Mouse (Mus musculus): ENCODE results near the gene Tnfsf9. TPM values are rescaled to one million over a fixed set of nuclear protein-coding genes. Genes with fewer than 3 reads are reported as not detected.
"Not testable (repeated sequence)": the region's sequence is repeated elsewhere in the genome, so short reads cannot be mapped to it uniquely, and the experiment has no call there.

Gene Tnfsf9
- polyA plus RNA-seq, 1 experiment: 8.8 TPM

DNA sequence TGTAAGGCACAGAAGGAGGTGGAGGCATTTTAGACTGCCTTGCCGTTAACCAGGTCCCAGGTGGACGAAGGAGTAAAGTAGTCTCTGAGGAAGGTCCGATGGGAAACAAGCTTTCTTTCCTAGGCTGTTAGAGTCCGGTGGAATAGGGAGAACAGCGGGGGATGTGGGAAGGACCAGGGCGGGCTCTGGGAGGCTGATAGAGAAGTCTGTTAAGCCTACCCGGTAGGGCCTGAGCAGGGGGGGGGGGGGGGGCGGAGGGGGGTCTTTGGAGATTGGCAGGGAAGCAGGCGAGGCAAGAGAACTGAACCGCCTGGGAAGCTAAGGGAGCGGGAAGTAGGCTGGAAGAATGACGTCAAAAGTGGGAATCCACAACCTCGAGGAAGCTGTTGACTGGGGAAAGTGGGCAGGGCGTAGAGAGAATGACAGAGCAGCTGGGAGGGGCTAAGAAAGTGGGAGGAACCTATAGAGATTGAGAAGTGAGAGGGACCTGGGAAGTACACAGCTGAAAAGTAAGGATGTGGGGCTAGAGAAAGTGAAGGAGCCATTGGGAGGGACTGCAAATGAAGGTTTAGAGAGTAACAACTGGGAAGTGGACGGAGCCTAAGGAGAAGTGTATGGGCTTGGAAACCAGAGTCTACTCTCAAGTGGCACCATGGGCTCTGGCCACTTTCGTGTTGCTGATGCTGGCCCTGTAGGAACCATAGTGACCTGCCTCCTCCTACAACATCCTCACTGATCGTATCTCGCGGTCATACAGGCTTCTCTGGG is 9.1 kb upstream of the Tnfsf9 start:
- no peak for DNase-seq (ENCODE audit: low spot score)

DNA sequence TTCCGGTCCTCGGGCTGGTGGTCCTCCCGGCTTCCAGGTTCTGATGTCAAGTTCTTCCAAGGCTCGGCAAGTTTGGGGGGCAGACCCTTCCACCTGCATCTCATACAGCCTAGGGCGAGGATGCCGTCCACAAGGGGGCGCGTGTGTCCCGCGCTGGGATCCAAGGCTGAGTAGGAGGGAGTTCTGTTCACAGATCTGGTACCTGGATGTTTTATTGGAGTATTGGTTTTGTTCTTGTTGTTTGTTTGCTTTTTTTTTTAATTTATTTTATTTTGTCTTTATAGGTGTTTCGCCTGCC is 8.6 kb upstream of the Tnfsf9 start:
- DNase-seq (ENCODE audit: low spot score): peak; percentile 73

DNA sequence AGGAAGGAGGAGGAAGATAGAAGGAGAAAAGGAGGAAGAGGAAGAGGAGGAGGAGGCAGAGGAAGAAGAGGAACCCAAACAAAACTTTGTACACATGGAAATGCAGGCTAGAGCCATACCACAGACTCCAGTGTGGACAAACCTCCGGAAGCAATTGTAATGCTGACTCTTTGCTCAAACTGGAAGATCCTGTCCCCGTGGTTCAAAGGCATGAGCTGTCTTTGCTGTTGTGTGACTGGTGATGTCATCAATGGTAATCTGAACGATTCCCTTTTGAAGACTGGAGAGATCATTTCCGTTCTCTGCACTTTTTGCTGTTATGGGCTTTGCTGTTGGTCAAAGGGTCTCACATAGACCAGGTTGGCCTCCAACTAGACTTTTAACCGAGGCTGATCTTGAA is 6.8 kb upstream of the Tnfsf9 start:
- DNase-seq (ENCODE audit: low spot score): no peak

DNA sequence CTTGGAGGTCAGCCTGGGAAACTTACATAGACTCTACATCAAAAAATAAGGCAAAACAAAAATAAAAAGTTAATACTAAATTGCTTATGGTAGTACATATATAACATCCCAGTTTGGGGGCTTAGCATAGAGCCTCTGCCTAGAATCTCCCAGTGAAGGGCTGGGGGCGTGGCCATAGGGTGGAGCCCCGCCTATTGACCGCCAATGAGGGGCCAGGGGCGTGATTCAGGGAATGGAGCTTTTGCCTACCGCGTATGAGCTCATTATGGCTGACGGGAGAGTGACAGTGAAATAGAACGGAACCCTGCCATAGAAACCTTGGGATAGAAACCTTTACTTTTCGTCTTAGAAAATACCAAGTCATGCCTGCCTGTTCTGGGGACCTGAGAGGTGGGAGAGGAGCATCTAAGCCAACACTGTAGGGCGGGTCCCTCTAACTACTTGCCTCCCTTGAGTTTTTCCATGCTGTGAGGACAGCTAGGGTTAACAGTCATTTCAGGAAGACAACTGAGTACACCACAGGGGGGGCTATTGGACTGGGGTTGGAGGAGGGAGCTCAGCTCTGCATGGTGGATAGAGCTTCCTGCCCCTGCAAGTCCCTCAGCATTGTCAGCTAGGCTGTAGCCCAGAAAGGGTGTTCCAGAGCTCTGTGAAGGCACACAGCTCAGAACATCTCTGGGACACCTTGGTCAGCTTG is 5.3 kb upstream of the Tnfsf9 start:
- no peak for DNase-seq (ENCODE audit: low spot score)

DNA sequence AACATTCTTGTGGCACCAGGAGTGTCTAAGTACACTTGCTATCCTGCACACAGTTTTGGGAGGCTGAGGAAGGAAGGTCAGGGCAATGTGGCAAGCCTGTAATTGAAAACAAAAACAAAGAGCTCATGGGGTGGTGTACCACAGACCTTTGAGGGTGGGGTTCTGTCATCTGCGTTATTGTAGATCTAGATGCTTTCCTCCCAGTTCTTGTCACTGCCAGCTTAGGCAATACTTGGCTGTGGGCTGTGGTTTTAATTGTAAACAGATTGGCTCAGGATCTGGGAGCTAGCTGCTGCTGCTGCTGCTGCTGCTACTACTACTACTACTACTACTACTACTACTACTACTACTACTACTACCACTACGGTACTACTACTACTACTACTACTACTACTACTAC is 2.8 kb upstream of the Tnfsf9 start:
- no peak for DNase-seq (ENCODE audit: low spot score)

DNA sequence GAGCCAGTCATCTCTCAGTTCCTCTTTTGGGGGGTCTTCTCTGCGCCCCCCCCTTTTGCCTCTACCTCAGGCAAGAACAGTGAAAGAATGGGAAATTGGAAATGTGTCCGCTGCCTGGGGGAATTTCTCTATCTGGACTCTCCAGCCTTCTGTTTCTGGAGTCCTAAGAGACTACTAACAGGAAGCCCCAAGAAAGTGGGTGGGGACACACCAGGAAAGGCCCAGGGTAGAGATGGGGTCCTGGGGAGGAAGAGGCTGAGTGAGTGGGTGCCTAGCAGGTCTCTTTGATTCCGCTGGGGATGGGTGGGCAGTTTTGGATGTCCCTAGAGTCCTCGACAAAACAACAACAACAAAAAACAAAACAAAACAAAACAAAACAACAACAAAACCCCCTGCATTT is 629 bp upstream of the Tnfsf9 start:
- no peak for DNase-seq (ENCODE audit: low spot score)

DNA sequence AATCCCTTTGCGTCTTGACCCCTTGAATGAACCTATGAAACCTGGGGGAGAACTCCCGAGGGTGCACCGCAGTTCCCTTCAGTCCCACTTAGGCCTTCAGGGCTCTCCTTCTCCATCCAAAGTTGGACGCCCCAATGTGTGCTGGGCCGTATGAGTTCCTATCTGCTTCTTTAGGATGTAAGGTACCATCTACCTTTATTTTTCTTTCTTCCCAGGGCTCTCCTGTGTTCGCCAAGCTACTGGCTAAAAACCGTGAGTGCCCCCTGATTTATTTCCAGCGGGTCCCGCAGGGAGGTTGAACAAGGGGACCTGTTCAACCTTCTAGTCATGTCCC is 877 bp downstream of the Tnfsf9 start:
- no peak for DNase-seq (ENCODE audit: low spot score)

DNA sequence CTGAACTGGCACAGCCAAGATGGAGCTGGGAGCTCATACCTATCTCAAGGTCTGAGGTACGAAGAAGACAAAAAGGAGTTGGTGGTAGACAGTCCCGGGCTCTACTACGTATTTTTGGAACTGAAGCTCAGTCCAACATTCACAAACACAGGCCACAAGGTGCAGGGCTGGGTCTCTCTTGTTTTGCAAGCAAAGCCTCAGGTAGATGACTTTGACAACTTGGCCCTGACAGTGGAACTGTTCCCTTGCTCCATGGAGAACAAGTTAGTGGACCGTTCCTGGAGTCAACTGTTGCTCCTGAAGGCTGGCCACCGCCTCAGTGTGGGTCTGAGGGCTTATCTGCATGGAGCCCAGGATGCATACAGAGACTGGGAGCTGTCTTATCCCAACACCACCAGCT is 1.9 kb downstream of the Tnfsf9 start:
- no peak for DNase-seq (ENCODE audit: low spot score)

DNA sequence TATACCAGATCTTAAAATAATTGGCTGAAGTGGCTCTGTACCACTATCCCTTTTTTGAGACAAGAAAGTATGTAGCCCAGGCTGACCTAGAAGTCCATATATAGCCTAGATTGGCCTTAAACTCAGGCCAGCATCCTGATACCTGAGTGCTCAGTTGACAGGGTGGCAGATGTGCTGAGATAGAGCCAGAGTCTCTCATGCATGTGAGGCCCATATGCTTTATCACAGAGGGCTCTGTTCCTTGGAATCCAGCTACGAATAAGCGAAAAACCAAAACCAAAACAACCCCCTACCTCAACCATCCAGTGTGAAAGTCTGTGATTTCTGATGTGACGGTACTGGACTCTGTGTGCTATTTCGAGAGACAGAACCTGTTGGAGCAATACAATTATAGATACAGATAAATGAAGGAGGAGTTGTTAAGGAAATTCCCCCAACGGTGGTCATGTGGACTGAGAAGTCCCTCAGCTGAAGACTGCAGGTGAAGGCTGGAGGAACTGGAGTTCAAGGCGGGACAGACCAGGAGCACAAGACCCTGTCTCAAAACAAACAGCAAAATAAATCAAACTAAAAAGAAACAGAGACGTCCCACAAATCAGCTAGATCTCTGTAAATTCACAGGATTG is 3.0 kb downstream of the Tnfsf9 start:
- no peak for DNase-seq (ENCODE audit: low spot score)

DNA sequence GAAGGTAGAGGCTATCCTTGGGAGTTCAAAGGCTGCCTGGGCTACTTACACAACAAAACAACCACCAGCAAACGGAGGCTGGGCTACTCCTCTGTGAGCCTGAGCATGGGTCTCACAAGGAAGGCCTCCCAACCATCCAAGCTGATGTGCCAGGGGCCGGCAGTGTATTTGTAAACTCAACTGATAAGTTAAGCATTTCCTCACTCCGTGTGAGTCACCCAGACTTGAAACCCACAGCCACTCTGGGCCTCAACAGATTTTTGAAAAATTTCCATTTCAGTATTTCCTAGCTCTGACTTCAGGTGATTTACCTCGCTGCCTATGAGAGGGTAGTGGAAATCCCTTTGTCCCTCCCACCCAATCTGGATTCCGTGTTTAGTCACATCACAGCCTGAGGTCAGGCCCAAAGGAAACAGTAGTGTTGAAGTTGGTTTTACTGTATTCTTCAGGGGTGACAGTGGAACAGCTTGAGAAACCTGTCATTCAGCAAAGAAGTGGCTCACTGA is 3.6 kb downstream of the Tnfsf9 start:
- DNase-seq (ENCODE audit: low spot score): no peak

DNA sequence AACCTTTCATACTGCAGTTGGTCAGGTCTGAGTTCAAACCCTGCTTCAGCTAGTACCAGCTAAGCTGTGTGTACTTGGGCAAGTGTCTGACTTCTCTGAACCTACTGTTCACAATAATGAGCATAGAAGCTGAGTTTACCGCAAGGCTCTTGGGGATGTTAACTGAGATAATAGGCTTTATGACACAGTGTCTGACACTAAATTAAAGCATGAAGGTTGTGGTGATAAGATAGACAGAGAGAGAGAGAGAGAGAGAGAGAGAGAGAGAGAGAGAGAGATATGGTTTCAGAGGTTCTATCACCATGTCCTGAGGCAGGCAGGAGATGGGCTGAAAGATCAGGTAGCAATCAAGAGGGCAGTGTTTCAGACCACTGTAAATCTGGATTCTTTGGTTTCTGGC is 4.9 kb downstream of the Tnfsf9 start:
- no peak for DNase-seq (ENCODE audit: low spot score)

DNA sequence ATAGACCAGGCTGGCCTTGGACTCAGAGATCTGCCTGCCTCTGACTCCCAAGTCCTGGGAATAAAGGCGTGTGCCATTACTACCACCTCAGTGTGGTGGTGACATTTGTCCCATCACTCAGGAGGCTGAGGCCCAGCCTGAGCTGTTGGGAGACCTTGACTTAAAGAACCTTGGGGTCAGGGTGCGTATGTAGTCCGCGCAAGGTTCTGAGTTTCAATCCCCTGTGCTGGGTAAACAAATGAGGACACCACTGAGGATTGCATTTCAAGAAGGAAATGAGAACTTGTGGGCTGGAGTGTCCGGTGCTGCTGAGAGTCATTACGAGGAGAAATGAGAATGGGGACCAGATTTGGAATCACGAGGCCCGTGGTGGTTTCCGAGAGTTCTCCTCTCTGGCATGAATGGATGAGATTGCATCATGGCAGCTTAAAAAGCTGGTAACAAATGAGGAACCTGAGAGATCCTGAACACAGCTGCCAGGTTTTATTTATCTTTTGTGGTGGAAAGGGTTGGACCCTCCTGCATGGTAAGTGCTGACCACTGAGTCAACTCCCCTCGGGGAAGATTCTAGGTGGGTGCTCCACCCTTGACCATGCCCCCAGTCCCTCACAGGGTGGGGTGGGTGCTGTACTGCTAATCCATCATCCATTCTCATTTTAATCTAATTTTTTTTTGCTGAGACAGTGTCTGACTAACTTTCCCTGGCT is 7.8 kb downstream of the Tnfsf9 start:
- no peak for DNase-seq (ENCODE audit: low spot score)

DNA sequence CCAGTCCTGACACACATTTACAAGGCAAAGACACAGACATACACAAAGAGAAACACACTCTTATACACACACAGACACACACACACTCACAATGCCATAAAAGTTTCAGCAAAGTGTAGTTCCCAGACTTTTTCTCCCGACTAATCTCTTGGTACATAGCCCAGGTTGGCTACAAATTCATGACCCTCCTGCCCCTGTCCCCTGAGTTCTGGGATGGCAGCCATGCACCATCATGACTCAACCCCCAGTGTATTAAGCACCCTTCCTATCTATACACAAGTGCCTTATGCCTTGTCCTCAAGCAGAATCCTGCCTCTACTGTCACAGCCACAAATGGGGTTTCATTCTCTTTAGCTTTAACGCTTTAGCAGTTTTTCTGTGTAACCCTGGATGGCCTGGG is 11.7 kb downstream of the Tnfsf9 start:
- DNase-seq (ENCODE audit: low spot score): no peak

DNA sequence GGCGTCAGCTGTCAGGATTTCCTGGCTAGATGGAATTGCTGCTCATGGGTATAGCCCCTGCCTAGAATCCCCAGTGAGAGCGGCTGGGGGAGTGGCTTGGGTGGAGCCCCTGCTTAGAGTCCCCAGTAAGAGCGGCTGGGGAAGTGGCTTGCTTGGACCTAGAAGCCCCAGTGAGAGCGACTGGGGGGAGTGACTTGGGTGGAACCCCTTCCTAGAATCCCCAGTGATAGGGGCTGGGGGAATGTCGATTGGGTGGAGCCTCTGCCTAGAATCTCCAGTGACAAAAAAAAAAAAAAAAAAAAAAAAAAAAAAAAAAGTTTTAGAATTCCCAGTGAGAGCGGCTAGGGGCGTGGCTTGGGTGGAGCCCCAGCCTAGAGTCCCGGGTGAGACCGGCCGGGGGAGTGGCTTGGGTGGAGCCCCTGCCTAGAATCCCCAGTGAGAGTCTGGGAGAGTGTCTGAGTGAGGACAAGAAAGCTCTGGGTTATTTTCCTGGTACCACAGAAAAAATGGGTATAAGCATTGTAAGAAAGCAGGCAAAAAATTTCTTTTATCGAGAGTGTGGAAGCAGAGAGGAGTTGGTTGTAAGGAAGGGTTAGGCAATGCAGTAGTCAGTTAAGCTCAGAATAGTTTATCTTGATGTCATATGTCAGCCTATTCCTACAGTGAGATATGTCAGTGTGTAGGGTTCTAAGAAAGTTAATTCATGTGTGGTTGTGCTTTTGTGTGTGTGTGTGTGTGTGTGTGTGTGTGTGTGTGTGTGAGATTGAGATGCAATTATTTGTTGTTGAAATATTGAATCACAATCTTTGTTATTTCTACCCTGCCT is 13.6 kb downstream of the Tnfsf9 start:
- no peak for DNase-seq (ENCODE audit: low spot score)

DNA sequence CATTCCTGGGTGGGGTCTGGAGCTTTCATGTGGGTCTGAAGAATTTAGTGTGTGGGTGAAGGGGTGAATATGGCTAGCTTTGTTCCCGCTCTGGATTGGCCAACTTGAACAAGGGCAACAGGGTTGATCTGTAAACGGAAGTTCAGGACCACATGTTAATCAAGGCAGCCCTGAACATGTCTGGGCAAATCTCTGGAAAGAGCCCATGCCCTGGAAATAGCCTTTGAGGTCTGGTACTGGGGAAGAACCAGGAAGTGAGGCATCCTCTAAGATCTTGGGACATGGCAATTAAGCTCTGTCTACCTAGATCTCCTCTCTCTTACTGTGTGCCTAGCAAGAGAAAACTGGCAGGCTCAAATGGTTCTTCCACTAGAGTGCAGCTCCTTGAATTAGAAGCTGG is 16.7 kb downstream of the Tnfsf9 start:
- no peak for DNase-seq (ENCODE audit: low spot score)

DNA sequence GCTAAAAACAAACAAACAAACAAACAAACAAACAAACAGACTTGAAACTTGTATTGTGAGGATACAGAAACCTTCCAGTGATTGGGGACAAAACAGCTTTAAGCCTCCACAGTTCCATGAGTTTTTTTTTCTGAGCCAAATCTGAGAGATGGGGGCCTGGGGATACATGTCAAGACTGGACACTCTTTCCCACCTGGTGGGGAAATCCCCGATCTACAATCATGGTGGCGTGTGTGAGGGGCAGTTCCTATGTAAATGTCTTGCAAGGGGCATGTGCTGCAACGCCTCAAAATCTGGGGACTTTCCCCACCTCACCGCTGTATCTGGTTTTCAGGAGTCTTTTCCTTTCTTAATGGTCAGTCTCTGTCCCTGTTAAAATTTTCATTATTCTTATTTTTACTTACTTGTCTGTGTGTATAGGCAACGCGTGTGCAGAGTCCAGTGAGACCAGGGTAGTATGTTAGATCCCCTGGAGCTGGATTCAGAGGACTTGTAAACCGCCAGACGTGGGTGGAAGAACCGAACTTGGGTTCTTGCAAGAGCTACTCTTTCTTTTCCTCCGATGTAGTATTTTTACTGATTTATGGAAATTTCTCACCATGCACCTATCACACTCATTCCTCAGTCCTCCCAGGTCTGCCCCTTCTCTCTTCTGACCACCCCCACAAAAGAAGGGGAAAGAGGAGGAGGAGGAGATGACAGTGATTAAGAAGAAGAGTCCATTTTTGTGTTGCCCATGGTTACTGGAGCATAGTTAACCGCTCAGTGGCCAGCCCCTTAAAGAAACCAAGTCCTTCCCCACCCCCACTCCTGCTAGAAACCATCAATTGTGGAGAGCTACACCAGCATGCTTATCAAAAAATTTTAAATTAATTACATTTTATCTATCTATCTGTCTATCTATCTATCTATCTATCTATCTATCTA is 18.3 kb downstream of the Tnfsf9 start:
- no peak for DNase-seq (ENCODE audit: low spot score)

DNA sequence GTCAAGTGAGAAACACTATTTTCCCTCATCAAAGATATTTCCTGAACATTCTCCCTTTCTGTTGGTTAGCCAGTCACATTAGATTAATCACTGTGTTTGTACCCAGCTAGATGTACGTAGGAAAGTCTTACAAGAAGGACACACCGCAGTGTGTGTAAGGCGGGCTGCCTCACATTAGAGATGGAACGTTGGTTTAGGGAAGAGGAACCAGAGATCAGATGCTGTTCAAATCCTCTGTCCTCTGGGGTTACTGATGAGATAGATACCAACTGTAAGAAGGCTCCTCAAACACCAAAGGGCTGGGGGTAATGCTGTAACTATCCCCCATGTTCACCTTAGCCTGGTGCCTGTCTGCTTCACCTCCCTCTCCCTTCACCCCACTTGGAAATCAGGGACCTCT is 19.7 kb downstream of the Tnfsf9 start:
- no peak for DNase-seq (ENCODE audit: low spot score)

DNA sequence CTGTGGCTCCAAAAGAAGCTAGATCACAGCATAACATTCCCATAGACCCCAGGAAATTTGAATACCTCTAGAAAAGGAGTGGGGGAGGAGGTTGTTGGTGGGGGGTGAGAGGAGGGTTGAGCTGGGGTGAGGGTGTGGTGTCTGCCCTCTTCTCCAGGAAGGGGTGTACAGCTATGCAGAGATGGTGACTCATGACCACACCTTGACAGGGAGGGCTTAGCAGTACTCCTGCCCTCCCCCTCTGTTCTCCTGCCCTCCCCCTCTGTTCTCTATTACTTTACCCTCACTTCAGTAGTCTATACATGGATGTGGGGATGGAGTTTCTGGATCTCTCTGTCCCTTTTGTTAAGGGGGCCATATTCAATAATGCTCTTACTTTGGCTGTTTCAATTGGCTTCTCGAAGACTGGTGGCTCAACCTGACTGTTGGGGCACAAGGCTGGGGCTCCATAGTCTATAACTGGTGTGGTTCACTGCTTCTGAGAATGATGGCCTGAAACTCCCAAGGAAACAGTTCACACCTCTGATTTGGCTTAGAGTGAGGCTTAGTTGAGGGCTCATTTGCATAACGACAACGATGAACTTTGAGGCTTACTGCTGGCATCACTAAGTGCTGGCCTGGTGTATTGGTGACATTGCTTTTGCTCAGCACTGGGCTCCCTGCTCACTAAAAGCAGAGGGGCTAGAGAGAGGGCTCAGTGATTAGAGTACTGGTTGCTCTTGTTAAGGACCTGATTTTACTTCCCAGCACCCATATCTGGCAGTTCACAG is 20.9 kb downstream of the Tnfsf9 start:
- no peak for DNase-seq (ENCODE audit: low spot score)

DNA sequence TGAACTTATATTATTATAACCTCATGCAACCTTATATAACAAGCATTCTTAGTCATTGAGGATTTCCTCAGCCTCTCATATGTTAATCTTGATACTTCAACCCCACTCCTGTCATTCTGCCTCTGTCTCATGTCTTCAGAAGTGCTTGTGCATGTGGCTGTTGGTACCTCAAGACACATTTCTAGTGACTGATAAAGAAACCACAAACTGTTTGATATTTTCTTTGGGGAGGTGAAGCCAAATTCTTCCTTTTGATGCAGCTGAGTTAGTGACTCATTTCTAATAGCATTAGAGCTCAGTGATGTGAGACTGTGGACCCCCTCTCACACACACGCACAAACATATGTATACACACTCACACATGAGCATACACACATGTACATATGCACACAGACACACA is 26.7 kb downstream of the Tnfsf9 start:
- no peak for DNase-seq (ENCODE audit: low spot score)

DNA sequence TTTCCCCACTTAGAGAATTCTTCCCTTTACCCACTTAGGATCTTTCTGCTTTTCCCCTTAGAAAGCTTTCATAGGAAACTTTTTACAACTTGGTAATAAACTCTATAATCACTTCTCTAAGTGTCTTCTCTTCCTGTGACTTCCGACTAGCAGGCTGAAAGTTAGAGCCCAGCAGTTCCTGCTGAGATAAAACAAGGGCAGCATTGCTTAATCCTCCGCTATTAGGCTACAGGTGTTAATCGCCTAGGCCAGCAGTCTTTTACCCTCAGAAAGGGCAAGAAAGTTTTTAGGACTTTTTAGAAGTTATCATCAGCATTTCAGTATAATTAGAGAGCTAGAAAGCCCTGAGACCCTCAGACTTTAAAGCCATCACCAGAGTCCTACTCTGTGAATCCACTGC is 28.9 kb downstream of the Tnfsf9 start:
- not testable (repeated sequence) for DNase-seq (ENCODE audit: low spot score)

Data from urinary bladder, adult 2 months (tissue).